Mouse (Mus musculus) MEL-GATA-1-ER (cell line): ENCODE measurements around the gene Drd1.

Experiments used
- DNase-seq: peaks from one replicate; pipeline ENCODE4 v3.0.0-alpha.2; 2012; ENCODE audit warnings: low read depth; ENCODE audit errors: extremely low read depth

The Drd1 gene

DNA sequence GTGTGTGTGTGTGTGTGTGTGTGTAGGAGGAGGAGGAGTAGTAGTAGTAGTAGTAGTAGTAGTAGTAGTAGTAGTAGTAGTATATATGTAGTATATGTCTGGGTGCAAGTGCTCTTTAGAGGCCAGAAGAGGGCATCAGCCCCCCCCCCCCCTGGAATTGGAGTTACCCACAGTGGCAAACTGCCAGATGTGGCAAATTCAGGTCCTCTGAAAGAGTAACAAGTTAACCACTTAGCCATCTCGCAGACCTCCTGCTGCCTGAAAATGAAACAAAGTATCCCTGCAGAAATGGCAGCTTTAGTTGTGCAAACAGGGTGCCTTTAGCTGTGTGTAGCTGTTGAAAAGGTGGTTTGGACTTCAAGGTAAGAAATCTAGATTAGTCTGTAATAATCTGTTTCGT is 18.0 kb upstream of the Drd1 start:
- peak; percentile 22 for DNase-seq

DNA sequence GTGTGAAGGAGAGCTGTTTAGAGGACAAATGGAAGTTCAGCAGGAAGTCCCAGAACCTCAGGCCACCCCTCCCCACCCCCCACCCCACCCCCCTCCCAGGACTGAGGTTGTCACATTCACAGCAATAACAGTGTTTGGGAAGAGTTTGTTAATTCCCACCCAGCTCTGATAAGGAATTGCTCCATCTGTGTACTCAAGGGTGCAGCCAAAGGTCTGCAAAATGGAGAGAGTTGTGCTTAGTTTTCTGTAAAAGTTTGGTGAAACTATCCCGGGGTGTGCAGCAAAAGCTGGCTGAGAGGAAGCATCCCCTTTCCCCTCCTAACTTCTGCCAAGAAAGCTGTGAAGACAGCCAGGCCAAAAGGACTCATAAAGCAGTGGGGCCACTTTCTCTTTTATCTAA is 17.6 kb upstream of the Drd1 start:
- peak; percentile 24 for DNase-seq

DNA sequence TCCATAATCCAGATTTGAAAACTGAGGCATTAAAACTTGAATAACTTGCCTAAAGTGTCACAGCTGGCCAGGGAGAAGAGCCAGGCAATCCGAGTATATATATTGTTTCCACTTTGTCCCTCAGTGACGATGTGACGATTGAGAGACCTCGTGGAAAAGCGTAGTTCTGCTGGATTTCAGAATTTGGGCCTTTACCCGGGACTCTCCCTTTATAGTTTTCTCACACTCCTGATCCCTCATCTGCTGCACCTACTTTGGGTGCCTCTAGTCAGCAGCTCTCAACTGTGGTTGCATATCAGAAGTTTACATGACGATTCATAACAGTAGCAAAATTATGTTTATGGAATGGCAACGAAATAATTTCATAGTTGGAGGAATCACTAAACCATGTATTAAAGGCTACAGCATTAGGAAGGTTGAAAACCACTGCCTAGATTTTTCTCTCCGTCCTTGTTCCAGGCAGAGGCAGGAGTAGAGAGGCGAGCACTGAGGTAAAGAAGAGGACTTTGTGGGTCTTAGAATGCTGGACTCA is 17.1 kb upstream of the Drd1 start:
- DNase-seq: peak; percentile 26

DNA sequence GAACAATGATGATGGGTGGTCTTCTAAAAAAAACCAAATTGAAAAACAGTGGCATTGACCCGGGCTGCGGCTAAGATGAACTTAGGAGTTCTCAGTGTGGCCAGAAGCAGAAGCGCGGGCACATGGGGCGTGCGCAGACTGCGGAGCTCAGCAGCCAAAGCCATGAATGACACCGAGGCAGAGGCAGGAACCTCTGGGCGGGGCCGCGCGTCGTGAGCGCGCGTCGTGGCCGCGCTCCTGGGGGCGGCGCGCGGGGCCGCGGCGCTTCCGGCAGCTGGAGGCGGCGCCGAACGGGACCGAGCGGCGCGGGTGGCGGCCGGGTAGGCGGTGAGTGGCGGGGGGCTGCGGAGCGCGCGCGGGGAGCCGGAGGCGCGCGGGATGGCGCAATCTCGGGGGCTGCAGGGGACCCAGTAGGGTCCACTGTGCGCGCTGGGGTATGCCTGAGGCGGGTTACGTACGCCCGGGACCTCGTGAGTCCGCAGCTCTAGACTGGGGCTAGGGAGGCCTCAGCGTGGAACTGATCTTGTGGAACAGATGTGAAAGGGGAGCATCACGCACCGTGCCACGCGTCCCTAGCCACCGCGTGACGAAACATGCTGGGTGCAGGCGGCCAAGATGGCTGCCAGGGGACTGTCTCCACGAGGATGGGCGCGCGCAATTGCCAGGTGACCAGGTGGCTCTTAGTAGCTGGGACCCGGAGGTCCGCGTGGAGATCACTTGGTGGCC is 16.3 kb upstream of the Drd1 start, which contains the start of gene Sfxn1:
Gene Sfxn1, plus strand, starts transcription at position 264 of the 726 bp plus-strand sequence.
- DNase-seq: peak; percentile 71

DNA sequence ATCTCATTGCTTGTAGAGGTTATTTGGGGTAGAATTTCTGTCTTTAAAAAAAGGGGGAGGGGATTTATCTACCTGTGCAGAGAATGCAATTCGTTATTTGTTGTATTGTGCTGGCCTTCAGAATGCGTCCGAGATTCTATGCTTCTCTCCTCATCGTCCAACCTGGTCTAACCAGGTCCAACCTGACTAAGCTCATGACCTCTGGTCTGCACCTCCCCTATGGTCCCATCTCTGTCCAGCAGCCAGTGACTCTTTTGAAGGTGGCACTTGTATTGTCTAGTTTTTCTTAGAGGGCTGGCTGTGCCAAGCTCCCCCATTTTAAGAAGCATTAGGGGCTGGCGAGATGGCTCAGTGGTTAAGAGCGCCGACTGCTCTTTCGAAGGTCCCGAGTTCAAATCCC is 15.5 kb upstream of the Drd1 start:
- no peak for DNase-seq

DNA sequence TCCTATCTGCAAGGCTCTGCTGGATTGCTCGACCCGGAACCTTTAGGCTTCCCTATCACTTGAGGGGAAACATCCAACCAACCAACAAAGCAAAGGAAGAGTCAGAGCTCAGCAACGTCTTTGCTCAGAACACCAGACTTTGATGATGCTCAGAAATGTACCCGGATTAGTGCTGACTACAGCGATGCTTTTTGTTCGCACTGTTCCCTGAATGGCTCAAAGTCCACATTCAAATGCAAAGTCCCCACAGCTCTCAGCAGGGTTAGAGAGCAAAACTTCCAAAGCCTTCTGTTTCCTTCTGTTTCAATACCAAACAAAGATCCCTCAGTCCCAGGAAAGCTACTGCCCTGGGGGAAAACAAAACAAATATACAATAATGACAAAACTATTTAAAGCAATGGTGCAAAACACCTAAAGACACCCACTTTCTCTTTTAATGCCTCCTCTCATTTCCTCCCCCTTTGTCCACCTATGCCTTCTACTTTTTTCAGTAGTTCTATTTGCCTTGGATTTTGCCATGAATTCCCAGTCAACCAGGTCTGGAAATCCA is 12.2 kb upstream of the Drd1 start:
- no peak for DNase-seq

DNA sequence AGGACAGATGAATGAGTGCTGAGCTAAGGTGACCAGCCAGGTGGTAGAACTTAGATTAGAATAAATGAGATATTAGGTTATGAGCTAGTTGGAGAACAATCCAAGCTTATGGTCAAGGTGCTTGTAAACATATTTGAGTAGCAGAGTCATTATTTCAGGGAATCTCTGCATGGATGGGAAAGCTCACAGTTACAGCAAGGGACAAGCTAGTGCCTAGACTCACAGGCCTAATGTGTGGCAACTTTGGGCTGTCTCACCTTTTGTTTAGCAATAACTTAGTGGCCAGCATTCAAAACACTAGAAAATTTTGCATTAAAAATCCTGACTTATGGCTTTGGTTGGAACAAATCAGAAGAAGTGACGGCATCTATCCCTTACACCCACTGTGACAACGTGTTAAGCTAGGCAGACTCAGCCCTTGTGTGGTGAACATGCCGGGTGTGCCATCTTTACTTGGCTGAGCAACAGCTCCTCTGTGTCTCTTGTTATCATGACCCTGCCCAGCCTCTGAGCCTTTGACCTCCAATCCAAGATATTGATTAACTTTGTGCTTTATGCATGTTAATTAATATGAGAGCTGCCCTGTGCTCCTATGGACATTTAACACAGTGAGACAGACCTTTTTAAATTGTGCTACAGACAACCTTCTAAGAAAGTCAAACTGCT is 10.7 kb upstream of the Drd1 start:
- DNase-seq: no peak

DNA sequence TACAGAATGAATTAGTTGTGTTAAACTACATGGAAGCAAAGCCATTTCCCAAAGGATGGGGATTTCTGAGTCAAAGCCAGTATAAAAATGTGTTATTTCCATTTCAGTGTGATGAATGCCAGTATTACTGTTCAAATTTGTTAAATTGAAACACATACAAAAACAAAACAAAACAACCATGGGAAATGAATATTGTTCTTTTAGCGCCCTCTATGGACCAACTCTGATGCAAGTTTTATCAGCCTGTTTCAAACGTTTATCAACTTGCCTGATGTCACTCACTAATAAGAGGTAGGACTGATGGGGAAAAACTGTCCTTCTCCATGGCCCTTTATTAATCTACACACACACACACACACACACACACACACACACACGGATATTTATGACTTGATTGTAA is 7.8 kb upstream of the Drd1 start:
- peak; percentile 22 for DNase-seq

- no peak for DNase-seq
These were observed 6.6 kb upstream of the Drd1 start for GRCm38 (mm10) chr13:54062068-54062467.

- DNase-seq: no peak
These were observed 543 bp downstream of the Drd1 start for GRCm38 (mm10) chr13:54054962-54055361.

GRCm38 (mm10) chr13:54051641-54052040 is 3.9 kb downstream of the Drd1 start:
- no peak for DNase-seq

DNA sequence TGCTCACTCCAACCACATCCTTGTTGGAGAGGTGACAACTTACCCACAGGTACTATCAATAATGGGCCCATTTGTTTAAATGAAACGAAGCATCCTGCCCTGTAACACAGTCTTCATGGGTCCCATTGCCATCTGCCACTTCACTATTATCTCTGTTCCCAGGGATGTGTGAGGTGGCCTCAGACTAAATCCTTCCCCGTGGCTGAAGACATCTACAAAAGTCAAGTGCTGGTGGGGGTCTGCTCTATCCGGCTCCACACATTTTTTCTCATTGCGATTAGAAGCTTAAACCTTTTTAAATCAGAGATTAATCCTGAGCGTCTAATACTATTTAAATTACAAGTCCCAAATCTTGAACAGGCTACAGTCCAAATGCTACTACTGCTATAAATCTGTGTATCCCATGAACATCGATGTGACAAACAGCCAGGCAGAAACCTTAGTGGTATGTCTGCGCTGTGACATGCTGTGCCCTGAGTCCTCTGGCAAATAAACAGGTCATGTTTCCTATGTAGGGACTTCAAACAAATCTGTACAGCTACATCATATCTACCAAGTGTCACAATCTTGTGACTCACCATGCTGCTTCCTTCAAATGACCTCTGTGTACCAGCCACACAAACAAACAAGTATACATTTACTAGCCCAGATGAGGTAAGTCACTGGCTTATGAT is 6.7 kb downstream of the Drd1 start:
- no peak for DNase-seq

GRCm38 (mm10) chr13:54040256-54040655 is 15.2 kb downstream of the Drd1 start:
- DNase-seq: no peak

DNA sequence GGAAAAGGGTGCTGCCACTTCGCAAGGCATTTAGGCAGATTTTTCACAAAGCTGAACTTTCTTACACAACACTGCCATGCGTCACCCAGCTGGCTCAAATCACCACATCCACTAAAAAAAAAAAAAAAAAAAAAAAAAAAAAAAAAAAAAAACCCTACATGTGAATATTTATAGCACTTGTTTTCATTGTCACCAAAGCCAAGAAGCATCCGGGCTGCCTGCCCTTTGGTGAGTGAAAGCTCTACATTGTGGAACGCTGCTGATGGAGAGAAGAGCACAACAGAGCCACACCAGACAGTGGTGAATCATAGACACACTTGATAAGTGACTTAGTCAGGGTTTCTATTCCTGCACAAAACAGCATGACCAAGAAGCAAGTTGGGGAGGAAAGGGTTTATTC is 17.6 kb downstream of the Drd1 start:
- no peak for DNase-seq

- DNase-seq: peak; percentile 6
These were observed 20.0 kb downstream of the Drd1 start for GRCm38 (mm10) chr13:54035541-54035940.

GRCm38 (mm10) chr13:54033653-54034052 is 21.9 kb downstream of the Drd1 start:
- DNase-seq: no peak

GRCm38 (mm10) chr13:54027079-54027478 is 28.4 kb downstream of the Drd1 start:
- DNase-seq: no peak

GRCm38 (mm10) chr13:54023311-54023710 is 32.2 kb downstream of the Drd1 start:
- no peak for DNase-seq

GRCm38 (mm10) chr13:54008716-54009115 is 46.8 kb downstream of the Drd1 start:
- DNase-seq: no peak
